Mouse (Mus musculus) left cerebral cortex, adult 9 months (tissue): ENCODE measurements around the gene Mindy2.

Experiments used
- DNase-seq, 2 experiments: peaks; one replicate each; pipeline ENCODE4 v3.0.0; 2022; ENCODE audit warnings: low spot score in 2 of 2

Gene Mindy2

DNA sequence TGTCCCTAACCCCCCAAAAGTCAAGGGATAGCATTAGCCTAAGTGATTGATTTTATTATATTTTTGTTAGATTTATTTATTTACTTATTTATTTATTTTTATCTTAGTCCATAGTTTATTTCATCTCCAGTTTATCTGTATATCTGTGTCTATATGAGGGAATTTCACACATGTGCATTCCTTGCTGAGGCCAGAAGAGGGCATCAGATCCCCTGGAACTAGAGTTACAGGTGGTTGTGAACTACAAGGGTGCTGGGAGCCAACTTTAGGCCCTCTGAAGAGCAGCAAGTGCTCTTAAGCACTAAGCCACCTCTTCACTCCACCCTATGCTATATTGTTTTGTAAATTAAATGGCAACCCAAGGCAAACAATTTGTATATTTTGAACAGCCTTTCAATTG, 11.1 kb upstream of the Mindy2 start:
- DNase-seq = no peak

DNA sequence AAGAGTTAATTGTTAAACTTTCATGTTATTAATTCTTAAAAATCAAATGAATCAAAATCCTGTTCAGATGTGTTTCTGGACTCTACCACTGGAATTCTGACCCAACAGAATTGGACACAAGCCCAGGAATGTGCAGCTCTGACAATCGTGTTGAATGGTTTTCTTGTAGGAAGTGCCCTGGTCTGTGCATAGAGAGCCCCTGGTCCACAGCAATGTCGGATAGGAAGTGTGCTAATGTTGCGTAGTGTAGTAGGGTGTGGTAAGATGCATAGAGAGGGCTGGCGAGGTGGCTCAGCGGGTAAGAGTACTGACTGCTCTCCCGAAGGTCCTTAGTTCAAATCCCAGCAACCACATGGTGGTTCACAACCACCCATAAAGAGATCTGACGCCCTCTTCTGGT, 9.8 kb upstream of the Mindy2 start:
- DNase-seq = no peak

DNA sequence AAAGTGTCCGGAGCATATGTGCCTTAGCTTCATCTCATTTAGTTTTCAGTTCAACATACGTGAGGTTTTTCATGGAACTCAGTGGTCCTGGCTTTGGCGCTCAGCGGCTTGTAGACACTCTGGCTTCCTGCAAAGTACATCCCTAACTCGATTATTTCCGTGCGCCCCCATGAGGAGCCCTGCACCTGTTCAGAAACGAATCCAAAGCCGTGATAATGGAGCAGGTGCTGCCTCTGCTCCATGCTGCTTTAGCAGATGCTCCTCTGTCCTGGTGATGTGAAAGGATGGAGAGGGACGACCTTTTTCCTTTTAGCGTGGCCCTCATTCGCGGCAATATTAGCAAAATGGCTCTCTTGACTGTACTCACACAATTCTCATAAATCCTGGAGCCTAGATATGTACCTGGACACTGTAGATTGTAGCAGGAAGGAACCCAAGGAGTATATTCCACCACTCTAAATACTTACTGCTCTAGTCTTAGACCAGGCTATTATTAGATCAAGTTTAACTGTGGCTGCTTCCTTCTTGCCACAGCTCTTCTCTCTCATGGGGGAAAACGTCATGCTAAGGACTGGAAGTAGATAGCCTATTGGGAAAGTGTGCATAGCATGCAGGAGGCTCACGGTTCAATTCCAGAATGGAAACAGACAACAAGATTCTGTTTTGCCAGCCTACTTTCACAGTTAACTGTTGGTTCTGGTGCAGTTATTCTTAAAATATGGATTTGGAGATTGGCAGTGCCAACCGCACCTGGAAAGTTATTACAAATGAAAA, 8.6 kb upstream of the Mindy2 start:
- no peak for DNase-seq

DNA sequence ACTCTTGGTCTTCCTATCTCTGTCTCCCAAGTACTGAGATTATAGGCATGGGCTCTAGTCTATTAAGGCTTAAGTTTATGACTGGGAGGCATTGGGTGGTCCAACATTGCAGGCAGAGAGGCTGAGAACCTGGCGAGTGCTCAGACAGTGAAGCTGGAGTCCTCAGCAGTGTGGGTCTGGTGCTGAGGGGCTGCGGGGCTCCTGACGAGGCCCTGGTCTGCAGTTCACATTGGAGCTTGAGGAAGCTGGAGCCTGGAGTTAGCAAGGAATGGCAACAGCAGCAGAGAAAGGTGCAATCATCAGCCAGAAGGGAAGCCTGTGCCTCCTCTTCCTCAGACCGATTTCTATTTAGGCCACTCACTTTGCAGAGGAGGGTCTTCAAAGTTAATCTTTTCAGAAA, 7.9 kb upstream of the Mindy2 start:
- no peak for DNase-seq

DNA sequence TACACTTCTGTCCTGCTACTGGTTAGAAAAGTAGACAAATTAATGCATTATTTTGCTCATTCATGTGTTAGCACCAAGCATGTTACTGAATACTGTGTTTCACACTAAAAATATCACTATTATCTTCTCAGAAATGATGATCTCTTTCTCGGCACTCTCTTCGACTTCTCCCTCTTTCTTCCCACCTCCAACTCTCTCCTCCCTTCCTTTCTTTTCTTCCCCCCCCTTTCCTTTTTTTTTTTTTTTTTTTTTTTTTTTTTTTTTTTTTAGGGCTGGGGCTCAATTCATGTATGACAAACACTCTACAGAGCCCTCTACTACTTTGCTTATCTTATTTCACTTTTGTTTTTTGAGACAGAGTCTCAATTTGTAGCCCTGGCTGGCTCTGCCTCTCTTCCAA, 1.3 kb upstream of the Mindy2 start:
- DNase-seq = no peak

DNA sequence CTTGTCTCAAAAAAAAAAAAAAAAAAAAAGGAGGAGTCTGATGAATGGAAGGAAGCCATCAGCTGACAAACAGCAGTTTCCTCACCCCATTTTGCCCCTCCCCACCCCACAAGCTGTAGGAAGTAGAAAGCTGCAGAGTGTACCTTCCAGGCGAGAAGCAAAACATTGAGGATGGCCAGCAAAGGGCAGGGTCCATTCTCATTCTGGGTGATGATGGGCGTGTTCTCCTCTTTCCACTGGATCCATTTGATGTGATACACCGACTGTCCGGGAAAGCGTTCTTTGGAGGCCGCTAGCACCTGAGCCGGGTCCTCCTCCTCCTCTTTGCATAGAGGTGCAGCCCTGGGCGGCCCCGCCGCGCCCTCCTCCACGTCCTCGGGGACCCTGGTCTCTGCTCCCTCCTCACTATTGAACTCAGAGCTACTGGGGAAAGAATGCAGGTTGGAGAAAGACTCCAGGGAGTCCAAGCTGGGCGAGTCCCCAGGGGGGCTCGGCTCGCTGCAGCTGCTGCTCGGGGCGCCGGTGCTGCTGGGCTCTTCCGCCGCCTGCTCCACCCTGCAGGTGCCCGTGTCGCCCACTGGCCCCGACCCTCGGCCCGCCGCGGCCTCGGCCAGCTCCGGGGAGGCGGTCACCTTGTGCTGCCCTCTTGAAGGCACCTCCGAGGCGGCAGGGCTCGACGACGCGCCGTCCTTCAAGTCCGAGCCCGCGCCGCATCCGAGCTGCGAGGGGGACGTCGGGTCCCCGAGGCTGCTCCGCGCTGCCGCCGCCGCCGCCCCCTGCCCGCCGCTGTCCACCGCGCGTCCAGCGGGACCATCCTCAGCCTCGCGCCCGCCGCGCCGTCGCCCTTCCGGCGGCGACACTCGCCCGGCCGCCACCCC, 605 bp downstream of the Mindy2 start, which contains the start of gene Gm10642:
Gene Gm10642, plus strand, starts transcription at position 122 of the 878 bp plus-strand sequence.
- DNase-seq = peak in 1 of 2 experiments; percentile 56

DNA sequence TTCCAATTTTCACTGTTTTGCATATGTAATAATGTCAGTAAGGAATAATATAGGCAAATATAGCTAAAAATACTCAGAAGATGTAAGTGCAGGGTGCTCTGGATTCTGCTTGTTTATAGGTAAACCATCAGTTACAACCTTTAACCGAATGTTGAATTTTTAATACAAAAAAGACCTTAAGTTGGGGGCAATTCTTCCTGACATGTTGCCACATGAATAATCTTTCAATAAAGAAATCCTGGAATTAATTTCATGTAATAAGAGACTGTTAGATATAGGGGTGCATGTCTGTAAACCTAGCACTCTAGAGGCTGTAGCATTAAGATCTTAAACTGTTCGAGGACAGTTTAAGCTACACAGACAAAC, 1.2 kb downstream of the Mindy2 start:
- no peak for DNase-seq

DNA sequence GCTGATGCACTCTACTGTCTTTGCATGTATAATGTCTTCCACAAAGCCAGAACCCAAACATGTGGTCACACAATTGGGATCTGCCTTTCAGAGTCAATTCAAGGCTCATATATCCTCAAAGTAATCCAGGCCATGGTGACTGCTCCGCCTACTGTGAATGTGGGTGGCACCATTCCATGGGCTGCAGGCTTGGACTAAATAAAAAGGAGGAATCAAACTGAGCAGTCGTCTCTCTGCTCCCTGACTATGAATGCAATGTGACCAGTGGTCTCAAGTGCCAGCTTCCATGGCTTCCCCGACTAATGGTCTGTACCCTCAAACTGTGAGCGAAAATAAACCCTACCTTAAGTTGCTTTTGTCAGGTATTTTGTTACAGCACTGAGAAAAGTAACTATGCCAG, 2.5 kb downstream of the Mindy2 start:
- DNase-seq = no peak

DNA sequence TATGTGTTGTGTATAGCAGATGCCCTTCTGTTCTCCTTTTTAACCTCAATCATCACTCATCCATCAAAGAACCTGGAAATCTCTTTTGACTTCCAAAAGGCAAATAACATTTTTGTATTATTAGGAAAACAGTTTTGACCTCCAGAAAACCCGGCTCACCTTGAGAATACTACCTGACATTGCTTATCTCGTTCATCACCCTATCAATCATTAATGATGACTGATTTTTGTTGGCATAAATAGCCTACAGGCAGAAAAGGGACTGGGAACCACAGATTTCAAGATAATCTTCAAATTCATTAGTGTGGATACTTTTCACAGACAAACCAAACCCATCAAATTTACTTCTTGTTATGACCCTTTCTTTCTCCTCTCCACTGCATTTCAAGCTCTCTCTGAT, 3.1 kb downstream of the Mindy2 start:
- no peak for DNase-seq

DNA sequence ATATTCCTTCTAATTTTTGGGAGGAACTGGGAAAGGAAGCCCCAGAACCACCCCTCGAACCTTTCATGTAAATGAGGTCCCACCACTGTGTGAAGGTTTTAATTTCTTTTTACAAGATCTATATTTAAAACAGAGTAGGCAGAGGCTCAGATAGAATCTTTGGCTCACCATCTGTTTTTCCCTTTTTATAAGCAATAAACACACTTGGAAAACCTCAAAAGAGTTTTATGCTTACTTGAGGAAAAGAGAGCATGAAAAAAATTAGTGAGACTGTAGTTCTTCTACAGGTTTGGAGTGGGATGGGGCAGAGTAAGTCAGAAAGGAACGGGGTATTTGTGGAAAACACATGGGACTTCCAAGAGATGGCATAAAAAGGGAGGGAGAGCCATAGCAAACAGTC, 4.8 kb downstream of the Mindy2 start:
- DNase-seq = no peak

DNA sequence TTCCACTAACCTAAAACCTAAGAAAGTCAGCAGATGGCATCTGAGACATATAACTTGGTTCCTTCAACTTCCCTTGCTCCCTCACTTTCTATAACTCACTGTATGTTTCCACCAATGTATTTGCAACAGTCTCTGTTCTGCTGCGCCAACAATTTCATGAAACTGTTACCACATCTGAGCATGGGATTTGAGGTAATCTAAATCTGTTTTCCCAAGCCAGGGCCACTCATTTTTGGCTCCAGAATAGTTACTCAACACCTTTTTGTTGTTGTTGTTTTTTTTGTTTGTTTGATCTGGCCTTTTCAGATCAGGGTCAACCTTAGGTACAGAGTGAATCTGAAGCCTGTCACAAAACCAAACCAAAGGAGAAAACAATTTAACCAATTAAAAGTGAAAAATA, 6.0 kb downstream of the Mindy2 start:
- DNase-seq = no peak

DNA sequence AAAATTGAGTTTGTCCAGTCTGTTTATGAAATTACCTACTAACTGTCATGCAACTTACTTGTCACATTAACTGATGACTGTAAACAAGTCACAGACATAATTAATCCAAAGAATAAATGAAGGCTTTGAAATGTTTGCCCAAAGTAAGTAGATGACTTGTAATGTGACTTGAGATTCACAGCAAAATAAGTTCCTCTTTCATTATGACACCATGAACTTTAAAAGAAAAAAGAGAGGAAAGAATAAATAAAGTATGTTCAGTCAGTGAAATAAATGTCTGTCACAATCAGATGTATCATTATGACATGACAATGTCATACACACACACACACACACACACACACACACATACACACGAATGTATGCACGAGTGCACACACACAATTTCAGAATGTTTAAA, 6.7 kb downstream of the Mindy2 start:
- no peak for DNase-seq

DNA sequence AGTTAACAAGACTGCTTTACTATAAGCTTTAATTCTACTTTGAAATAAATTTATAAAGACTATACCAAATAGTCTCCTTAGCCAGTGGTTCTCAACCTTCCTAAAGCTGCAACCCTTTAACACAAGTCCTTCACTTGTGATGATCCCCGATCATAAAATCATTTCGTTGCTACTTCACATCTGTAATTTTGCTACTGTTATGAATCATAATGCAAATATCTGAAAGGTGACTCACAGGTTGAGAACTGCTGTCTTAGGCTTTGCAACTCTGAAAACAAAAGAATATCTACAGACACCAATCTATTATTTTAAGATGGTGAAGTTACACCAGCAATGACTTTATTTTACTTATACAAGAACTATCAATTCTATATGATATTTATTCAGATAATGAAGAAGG, 20.2 kb downstream of the Mindy2 start:
- DNase-seq = no peak

DNA sequence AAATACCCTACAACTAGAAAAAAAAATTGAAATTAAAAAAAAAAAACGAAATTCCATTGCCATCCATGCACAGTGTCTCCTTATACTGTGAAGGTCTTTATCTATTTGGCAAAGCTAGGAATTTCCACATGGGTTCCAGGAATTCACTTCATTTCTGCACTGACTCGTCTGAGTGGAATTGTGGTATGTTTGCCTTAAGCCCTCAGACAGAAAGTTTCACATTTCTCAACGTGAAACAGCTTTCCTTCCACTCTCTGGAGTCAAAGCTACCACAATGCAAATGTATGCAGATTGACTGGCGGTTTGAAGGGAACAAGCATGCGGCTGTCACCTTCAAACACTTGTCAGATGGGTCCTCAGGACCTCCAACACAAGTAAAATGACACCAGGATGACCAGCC, 25.3 kb downstream of the Mindy2 start:
- DNase-seq = no peak

DNA sequence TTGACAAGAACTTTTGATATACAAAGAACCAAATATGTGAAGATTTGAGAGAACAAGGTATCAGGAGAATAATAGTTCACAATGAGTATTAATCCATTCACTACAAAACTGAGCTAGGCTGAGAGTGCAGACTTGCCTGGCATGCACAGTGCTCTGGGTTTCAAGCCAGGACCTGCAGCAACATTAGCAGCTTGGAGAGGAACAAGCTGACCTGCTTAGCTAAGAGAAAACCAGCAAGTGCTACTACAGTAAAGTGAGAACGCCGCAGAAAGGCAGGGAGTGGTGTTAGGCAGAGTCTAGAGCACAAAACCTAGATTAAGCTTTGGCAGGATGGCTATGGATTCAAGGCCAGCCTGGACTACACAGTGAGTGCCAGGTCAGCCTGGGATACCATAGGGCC, 27.3 kb downstream of the Mindy2 start:
- DNase-seq = no peak

DNA sequence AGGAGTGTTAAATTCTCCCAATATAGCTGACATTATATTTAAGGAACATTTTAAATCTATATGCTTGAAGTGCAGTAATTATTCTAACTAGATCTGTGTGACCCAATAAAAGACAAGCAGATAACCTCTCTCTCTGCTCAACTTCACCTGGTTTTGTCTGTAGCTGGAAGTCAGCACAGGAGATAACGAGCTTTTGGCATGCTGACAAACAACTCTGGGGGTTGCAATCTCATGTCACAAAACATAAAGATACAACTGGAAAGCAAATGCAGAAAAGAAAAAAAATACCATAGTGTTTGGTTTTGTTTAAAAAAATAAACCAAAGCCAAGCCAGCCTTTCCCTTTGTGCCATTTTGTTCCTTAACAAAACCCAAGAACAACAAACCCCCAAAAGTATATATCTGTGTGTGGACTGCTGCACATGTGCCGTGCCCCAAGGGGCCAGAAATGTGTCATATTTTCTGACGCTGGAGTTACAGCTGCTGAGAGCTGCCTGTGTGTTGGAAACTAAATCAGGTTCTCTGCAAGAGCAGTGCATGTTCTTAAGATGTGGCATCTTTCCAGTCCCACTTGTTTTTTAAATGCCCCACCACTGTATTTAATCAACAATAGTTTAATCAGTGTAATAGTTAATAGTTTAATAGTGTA, 45.8 kb downstream of the Mindy2 start:
- no peak for DNase-seq

DNA sequence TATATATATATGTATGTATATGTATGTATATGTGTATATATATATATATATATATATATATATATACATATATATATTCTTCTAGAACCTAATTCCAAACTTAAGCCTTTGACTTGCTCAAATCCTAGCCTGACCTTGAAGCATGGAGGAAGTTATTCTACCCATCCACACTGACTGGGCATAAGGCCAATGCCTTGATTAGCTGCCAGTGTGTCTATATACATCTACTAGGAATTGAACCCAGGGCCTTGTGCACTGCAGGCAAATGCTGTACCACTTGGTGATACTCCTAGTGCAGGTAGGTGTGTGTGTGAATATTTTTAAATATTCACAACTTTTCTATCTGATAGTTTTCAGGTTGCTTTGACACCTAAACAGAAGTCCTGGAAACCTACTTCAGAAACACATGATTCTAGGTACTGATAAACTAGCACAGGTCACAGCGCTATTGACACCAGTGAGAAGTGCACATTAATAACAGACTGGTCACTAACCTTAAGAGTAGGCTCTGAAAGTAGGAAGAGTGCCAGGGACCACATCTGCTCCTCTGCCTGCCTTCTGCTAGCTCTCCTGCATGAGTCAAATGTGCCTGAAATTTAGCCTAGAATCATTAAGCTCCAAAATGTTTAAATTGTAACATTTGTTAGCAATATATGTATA, 54.7 kb downstream of the Mindy2 start:
- no peak for DNase-seq

DNA sequence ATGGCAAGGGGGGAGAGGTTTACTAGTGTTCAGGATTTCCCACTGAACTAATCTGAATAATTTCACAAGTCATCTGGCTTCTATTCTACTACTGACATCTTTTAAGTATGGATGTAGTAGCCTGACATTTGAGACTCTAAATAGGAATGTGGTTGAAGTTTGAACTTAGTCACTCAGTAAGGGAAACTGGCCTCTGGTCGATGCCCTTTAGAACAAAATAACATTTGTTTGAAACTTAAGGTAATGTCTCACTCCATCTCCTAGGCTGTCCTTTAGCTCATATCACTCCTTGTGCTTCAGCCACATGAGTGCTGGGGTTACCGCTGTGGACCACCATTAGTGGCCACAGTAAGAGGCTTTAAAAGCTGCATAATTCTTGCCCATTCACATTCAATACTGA, 58.7 kb downstream of the Mindy2 start:
- no peak for DNase-seq

DNA sequence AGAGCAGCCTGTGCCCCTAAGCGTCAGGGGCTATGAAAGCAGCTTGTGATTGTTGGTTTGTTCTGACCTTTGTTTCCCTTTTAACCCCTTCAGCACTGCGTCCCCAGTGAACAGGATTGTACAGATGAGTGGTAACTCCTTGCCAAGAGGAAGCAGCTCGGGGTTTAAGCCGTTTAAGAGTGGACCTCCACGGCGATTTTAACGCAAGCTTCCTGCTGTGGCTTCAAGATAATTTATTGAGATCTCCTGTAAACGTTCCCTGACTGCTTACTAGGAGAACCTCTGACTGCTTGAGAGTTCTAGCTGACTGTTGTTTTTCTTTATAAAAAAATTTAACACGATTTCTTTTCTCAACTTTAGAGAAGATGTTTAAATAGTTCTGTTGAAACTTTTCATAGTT, 65.5 kb downstream of the Mindy2 start:
- DNase-seq = no peak

DNA sequence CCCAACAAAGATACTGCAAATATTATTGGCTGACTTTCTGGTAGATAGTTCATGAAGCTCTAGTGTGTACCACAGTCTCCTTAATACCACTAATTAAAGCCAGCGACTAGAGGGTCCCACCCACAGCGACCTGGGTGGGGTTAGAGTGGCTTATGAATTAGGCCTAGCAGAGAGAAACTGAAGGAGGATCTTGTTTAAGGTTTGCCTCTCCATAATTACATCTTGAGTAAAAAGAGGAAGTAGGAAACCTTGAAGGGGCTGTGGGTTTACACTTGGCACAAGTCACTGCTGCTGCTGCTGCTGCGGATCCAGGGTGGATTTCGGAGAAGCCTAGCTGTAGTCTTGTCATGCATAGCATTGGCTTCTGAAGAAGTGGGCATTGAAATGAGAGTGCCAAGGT, 66.2 kb downstream of the Mindy2 start:
- no peak for DNase-seq

DNA sequence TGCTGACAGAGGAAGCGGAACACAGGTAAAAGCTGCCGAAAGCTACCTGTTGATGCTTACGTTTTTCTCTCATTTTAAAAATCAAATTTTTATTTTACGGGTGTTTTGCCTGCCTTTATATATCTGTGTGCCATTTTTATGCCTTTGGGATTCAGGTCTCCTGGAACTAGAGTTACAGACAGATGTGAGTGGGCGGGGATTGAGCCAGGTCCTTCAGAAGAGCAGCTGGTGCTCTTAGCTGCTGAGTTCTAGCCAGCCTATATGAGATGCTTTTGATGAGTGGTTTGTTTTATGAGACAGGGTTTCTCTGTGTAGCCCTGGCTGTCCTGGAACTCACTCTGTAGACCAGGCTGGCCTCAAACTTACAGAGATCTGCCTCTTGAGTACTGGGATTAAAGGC, 69.8 kb downstream of the Mindy2 start:
- peak in 1 of 2 experiments; percentile 39 for DNase-seq

DNA sequence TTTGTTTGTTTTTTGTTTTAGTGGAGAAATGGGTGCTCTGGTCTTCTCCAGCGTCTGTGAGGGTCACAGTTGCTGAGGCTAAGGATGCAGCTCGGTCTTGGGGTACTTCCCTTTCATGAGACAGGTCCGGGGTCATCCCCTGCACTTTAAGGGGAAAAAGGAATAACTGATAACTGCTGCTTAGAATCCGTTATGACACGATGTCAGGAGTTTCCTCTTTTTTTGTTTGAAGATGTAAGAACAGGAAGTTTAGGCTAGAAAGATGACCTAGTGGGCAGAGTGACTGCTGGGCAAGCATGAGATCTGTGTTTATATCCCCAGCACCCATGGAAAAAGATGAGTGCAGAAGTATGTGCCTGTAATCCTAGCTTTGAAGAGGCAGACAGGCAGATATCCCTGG, 71.8 kb downstream of the Mindy2 start:
- DNase-seq = no peak
